Mouse (Mus musculus) ovary, postnatal 36 days (tissue): Measurements from ENCODE around the gene Xrra1.
"Not testable (repeated sequence)": the region's sequence is repeated elsewhere in the genome, so short reads cannot be mapped to it uniquely, and the experiment has no call there.

Source experiments
- DNase-seq: peaks from one replicate; pipeline ENCODE4 v3.0.0; 2022; ENCODE audit warnings: low spot score, mixed read lengths

Xrra1 gene

GRCm38 (mm10) chr7:99953442-99954098 lies 94.7 kb downstream of the Xrra1 start:
- no peak for DNase-seq

GRCm38 (mm10) chr7:99954212-99954611 lies 95.3 kb downstream of the Xrra1 start:
- no peak for DNase-seq

GRCm38 (mm10) chr7:99956095-99956494 lies 97.2 kb downstream of the Xrra1 start:
- no peak for DNase-seq

GRCm38 (mm10) chr7:99957226-99957965 lies 98.5 kb downstream of the Xrra1 start:
- DNase-seq: no peak

GRCm38 (mm10) chr7:99960571-99960970 lies 101.7 kb downstream of the Xrra1 start:
- not testable (repeated sequence) for DNase-seq

- no peak for DNase-seq
Observed at GRCm38 (mm10) chr7:99961518-99961917, 102.6 kb downstream of the Xrra1 start.

- no peak for DNase-seq
Observed at GRCm38 (mm10) chr7:99962536-99963236, 103.8 kb downstream of the Xrra1 start.

GRCm38 (mm10) chr7:99963237-99963860 lies 104.4 kb downstream of the Xrra1 start:
- DNase-seq: no peak

- peak; percentile 19 for DNase-seq
Observed at GRCm38 (mm10) chr7:99965020-99965841, 106.3 kb downstream of the Xrra1 start.

GRCm38 (mm10) chr7:99966011-99966721 lies 107.2 kb downstream of the Xrra1 start:
- DNase-seq: no peak
